Mouse (Mus musculus) mouse embryonic stem cell (cell line): Measurements from ENCODE around the gene Gm9268.
"Not testable (repeated sequence)": the region's sequence is repeated elsewhere in the genome, so short reads cannot be mapped to it uniquely, and the experiment has no call there.

ENCODE experiments used
- in situ Hi-C, 2 experiments: fragments of 300-500 bp; cut with MboI; formaldehyde crosslinking; loops; 1 replicate in 1 of 2; 3 replicates in 1 of 2; pipeline ENCODE4 v1.14.3; 2019 to 2020; ENCODE audit warnings: low sequenced_read_pairs in 2 of 2, low pct_unique_long_range_greater_than_20kb in 1 of 2, mixed read lengths in 1 of 2; ENCODE audit not compliant: unreplicated experiment in 1 of 2

Gene Gm9268

GRCm38 (mm10) chr7:43018465-43018864 is at the start of gene Gm9268:
Gene Gm9268 (plus strand): TSS chr7:43018765.
- in situ Hi-C loops, result not testable (repeated sequence)

DNA sequence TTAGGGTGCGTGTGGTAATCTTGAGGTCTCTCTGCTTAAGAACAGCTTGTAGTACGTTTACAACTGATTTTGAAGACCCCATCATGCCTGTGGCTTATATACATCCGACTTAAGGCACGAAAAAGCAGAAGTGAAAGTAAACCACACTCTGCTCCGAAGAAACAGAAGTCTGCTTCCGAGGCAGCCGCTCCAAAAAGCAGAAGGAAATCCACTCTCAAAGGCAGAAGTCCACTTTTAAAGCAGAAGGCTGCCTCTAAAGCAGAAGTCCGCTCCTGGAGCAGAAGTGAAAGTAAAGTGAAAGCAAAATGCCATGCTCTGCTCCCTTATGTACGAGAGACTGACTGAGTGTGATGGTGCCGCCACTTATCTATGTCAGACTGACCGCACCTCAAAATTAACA is 38.5 kb upstream of the Gm9268 start:
- in situ Hi-C loops, result no loop called here

DNA sequence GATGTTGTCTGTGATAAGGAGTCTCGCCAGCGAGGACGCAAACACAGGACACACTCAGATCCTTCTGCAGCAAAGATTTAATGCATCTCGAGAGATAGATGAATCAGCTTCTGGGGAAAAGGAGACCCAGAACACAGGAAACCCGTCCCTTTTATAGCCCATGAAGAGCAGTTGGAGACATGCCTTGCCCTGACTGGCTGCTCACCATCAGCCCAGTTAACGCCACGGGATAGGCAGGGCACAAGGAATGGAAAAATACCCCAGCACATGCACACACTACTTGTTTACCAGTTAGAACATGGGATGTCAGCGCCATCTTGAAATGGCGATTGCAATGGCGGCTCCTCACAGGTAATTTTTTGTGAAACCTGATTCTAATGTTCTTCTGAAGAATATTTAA is 37.8 kb upstream of the Gm9268 start:
- in situ Hi-C loops, result no loop called here

- in situ Hi-C loops, result no loop called here
Observed at GRCm38 (mm10) chr7:43077831-43078230, 59.3 kb downstream of the Gm9268 start.
